Mouse (Mus musculus) brain, embryonic 14.5 days (tissue): ENCODE data around the gene Slc16a14.

ENCODE experiments used
- CTCF ChIP-seq: fragments of 200-500 bp; IDR thresholded peaks from 2 replicates; pipeline ENCODE4 v1.5.1; 2012; ENCODE audit warnings: inconsistent platforms, mild to moderate bottlenecking, moderate library complexity, borderline replicate concordance; ENCODE audit not compliant: insufficient read depth, insufficient read length; ENCODE audit errors: extremely low read depth
- POLR2A ChIP-seq: fragments of 200-500 bp; IDR thresholded peaks from 2 replicates; pipeline ENCODE4 v1.6.1; 2012; ENCODE audit warnings: mild to moderate bottlenecking, inconsistent platforms, borderline replicate concordance; ENCODE audit not compliant: poor library complexity, insufficient read depth, insufficient read length, severe bottlenecking; ENCODE audit errors: extremely low read depth

DNA sequence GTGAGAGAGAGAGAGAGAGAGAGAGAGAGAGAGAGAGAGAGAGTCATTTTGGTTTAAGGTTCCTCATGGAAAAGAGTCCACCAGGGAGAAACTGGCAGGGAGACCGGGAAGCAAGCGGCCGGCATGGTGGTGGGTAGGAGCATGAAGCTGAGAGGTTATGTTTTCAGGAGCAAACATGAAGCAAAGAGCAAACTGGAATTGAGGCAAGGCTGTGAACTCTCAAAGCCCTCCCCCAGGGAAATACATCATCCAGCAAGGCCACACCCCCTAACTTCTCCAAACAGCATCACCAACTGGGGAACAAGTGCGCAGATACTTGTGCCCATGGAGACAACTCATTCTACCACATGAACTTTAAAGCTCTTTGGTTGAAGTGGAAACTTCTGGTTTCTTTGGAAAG, 8.6 kb upstream of the Slc16a14 start:
- TF ChIP-seq CTCF (no peak), POLR2A (no peak)
